Mouse (Mus musculus) left cerebral cortex, adult 8-10 months (tissue): ENCODE measurements around the gene Lin28b. TPM values are rescaled to one million over a fixed set of nuclear protein-coding genes. Genes with fewer than 3 reads are reported as not detected.

Experiments
- DNase-seq, 2 experiments: peaks; one replicate each; pipeline ENCODE4 v3.0.0; 2022; ENCODE audit warnings: low spot score in 2 of 2
- total RNA-seq, 4 experiments: library from RNA; stranded (reverse); gene quantifications; 2 replicates each; pipeline ENCODE4 v1.2.4; 2022

Gene Lin28b
- total RNA-seq = 1 to 10 TPM; 5.8 to 7.8 (median 6.3) TPM

DNA sequence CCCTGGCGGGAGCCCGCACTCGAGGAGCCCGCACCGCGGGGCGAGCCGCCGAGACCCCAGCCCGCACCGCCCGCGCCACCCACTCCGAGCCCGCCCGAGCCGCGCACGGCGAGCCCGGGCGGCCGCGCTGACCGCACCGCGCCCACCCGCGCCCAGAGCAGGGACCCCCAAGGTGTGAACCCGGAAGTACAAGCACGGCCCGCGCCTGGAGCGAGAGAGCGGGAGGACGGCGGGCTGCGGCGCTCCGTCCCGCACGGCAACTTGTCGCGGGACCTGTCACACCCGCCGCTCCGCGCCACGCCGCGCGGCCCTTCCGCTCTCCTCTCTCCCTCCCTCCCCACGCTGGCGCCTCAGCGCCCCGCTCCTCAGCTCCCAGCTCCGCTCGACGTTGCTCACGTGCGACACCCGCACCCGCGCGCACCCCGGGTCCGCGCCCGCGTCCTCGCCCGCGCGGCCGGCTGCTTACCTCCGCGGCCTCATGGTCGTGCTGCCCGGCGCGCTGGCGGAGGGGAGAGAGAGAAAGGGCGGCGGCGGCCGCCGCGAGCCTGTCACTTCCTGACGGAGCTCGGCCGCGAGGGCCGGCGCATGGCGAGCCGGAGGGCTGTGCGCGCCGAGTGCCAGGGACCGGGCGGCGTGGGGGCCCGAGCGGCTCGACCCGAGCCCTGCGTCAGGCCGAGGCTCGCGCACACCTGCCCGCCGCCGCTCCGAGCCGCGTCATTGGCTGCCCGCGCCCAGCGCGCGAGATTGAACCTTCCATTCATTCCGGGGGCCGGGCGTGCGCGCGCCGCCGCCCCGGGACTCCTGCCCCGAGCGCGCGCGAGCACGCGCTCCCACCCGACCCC is at the start of gene Lin28b:
Lin28b (minus strand) TSS at position 635 of the 842 bp plus-strand sequence.
- DNase-seq = peak; percentile 59 to 64

DNA sequence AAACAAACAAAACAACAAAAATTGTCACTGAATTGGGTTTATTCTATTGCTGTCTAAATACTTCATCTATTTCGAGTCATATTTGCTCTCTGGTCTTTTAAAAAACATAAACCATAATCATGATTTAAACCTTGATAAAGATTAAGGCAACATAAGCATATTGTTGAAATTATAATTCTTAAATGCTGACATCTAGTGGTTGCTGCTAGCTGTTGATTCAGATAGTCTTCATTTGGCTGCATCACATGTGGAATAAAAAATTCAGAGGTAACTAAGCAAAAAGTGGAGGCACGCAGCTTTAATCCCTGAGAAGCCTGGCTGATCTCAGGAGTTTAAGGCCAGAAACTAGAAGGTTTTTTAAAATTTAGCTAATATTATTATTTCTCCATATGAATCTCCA is 25.6 kb upstream of the Lin28b start:
- no peak for DNase-seq

DNA sequence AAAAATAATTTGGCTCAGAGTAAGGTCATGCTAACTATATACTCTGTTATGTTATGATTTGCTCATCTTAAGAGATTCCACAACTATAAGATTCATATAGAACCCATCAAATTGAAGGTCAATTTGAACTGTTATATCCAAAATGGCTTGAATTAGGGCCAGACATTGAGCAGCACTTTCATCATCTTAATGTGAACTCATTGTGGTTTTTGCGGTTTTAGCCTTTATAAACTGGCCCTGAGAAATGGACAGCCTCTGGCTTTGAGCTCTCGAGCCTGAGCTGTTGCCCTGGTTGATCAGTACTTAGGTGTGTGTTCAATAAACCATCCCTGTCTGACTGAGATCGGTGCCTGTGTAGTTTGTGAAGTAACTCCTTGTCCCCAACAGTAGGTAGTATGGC is 24.5 kb upstream of the Lin28b start:
- no peak for DNase-seq

DNA sequence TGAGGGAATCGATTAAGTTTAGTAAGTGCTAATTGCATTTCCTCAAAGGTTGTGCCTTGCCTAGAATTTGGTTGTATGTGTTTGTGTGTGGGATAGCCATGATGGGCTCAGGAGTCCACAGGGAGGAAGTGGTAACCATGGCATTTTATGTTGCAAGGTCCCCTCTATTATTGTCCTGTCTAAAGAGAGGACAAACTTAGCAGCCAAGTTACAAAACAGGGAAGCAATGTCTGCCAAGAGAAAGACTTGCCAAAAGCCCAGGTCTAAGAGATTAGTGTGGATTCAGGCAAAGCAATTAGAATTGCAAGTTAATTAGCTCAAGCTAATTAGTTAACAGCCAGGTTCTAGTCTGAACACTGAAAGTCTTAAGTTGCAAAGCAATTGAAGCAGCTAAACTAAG is 14.1 kb upstream of the Lin28b start:
- no peak for DNase-seq

DNA sequence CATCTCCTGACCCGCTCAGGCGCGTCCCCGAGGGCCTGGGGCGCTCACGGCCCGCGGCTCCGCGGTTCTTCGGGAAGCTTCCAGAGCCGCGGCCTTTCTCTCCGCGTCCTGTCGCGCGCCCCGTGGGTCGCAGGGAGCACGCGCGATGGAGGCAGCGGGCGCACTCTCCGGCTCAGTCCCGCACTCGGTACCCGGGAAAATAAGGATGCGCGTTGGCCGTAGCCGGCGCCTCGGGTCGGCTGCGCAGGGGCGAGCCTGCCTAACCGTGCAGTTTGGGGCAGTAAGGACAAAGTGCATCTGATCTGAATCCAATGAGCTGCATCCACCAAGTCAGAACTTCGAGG is 380 bp upstream of the Lin28b start:
- DNase-seq = no peak

DNA sequence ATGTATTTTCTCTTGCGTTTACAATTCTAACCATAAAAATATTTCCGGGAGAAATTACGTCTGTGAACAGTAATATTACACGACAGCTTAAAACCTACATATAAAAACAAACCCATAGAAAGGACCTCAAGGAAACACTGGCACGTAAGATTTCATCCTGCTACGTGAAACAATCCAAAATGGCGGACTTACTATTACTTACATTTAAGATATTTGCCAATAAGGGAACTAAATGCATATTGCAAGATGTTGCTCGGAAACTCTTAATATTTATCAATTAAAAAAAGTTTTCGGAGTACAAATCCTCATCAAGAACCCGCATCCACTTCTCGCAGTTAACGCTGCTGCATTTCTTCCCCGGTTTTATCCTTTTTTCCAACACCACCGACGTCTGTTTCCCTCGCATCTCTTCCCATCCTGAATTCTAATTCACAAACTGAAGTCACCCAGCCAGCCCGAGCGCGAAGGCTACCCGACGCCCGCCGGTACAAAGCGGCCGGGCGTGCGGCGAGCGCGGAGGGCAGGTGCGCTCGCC is 902 bp downstream of the Lin28b start:
- DNase-seq = peak; percentile 10 to 21

DNA sequence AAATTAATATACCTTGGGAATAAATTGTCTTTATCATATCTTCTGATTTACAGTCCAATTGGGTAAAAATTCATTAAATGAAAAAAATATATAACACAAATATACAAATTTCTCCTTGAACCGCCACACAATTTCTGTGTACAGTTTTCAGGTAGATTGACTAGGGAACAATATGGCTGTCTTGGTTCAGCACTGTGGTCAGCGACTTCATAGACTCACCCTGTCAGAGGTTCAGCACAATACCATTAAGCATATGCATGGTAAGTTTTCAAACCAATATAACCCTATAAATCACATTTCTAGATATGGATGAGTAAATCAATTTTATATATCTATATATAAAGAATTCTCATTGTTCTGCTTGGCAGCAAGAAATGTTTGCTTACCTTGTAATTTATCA is 3.0 kb downstream of the Lin28b start:
- DNase-seq = no peak

DNA sequence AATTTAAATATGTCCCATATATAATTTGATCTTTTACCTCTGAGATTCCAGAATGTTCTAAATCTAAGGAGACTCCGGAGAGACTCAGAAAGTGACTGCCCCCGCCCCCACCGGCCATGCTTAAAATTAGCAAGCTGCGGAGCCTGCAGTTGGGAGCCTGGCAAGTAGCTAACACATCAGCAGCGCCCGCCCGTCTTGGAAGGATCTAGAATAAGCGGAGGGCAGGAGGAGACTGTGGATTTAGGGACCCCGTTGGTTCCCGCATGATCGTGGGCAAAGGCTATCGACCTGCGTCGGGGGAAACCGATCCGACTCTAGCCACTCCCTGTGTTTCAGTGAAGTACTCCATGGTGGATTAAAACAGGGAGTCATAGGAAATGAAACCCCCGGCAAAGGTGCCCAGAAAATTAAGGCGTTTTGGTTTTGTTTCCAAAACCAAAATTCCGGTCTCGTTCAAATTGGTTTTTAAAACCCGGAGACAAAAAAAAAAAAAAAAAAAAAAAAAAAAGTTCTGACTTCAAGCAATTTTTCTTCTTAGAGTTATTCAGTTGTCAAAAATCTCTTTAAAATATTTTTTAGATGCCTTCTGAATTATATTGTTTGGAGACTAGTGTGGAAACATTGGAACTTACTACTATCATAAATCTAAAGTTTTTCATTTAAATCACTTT is 12.4 kb downstream of the Lin28b start:
- DNase-seq = no peak

DNA sequence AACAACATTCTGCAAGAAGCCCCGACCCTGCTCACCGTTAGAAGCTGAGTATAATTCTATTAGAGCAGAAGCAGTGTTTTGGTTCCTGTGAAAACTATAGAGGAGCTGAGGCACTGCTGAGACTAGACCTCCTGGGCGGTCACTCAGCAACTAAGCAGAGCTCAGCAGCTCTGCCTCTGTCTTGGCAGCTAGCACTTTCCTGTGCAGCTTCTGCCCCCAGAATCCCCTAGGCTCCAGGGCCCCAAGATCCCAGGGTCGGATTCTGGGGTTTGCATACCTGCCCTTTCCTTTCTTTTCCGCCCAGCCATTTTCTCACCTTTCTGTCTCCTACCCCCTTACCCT is 13.1 kb downstream of the Lin28b start:
- DNase-seq = no peak

DNA sequence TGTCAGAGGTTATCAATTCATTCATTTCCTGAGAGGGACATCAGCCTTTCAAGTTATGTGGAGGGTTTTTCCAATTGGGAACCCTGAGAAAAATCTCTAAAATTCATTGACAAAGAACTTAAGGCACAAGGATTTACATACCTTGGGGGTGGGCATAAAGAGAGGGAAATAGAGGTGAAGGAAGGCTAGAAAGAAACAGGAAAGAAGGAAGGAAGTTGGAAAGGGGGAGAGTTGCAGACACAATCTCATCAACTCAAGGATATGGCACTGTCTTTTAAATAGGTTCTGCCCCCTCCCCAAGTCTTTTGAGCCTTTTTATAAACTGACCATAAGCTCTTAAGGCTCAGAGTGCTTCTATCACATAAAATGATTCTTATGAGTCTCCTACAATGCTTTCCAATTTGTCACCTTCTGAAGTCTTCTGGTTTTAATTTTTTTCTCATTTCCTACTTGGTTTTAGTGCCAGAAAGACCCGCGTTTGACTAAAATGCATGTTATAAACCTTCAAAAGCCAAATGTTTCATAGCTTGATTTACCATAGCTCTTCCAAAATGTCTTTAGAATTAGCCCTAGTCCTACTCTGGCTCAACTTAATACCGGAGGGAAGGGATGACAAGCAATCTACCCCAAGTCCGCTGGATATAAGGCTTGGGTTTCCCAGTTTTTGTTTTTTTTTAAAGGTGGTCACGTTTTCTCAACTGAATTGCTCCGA is 13.6 kb downstream of the Lin28b start:
- DNase-seq = no peak

DNA sequence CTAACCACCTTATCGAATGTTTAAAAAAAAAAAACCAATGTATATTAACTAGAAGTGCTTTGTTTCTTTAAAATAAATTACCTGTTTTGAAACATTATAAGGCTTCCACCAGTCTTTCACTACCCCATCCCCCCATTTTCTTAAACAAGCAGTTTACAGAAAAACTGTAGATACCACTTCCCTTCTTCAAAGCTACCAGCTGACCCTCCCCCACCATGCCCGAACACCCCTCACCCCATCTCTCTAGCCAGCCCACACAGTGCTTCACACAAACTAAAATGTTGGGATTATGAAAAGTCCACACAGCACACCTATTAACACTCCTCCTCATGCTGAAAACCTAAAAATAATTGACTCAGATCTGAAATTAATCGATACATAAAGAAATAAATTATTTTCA is 14.9 kb downstream of the Lin28b start:
- no peak for DNase-seq

DNA sequence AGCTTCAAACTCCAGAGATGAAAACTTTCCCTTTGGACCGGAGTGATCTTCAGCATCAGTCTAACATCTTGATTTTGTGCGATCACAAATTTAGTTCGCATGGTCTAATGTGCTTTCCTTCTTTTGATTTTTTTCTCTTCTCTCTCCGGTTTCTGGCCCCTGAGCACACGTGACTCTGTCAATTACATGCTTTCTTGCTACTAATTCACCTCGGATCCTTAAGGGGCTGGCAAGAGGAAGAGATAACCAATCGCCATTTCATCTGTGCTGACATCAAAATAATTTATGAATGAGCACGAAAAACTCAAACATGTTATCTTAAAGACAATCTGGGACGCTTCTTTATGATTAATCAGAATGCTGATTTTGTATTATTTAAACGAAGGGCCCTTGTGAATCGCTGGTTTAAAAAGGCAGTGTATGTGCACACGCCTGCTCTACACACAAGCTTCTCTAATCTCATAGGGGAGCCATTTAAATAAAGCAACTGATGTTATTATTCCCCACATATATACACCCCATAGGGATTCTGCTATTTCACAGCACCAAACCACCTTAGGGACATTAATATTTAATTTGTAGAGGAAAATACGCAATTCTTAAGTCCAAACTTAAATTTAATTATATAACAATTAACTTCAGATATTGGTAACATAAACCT is 16.0 kb downstream of the Lin28b start:
- DNase-seq = no peak

DNA sequence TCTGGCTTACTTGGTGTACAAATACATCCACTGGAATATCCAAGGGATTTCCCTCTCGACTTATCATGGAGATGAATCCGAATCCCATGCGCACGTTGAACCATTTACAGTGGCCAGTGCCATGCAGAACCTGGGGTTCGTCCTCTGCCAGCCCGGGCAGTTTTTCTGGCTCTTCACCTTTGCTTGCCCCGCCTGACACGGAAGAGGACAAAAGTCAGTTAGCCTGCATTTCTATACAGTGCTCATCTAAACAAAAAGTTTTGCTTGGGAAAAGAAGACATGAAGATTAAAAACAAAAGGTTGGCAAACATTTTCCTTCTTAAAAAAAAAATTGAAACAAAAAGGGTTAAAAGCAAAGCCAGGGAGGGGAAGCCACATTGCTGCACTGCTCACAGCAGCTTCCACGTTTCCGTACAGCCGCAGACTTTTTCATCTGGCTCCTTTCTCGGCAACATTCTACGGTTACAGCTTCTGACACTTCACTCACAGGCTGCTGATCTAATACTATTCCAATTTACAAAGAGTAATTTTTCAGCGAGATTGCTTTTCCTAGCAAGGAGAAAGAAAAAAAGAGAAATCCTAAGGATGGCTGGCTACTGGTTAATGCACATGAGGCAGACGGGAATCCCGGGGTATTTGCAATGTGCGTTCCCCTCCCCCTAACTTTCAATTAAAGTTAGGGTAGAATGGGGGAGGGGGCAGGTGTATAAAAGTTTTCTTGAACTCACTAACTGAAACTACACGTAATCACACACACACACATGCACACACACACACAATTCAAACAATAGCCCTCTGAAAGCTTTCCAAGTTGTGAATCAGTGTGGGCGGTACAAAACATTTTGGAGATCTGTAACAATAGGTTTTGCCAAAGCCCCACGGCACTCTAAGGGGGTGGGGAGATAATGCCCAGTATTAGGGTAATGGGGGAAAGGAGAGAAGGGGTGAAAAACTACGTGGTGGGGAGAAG is 16.9 kb downstream of the Lin28b start:
- DNase-seq = no peak

DNA sequence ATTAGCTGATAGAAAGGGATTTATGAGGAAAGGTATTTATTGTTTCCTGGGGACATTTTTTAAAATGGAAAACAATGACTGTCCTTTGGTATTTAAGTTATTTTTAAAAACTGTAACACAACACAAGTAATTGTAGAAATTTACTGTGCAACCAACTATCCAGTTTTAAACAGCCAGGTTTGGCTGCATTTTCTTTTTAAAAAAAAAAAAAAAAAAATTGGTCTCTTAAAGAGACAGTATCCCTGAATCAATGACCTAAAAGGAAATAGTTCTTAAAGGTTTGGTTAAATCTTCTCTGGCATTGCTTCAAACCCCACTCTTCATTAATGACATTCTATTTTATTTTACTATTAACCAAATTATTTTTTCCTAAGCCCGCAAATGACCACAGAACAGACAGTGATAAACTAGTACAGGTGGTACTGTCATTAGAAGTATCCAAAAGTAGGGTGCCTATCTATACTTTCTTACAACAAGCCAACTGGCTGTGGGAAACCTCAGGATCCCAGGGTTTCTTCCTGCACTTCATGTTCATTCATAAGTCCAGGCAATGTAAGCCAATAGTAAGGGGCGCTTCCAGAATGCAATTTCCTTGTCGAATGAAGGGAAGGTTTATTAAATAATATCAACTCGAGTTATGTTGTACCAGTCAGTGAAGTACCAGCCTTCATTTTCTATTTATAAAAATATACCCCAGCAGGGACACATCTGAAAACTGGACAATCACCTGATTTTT is 17.8 kb downstream of the Lin28b start:
- DNase-seq = no peak

DNA sequence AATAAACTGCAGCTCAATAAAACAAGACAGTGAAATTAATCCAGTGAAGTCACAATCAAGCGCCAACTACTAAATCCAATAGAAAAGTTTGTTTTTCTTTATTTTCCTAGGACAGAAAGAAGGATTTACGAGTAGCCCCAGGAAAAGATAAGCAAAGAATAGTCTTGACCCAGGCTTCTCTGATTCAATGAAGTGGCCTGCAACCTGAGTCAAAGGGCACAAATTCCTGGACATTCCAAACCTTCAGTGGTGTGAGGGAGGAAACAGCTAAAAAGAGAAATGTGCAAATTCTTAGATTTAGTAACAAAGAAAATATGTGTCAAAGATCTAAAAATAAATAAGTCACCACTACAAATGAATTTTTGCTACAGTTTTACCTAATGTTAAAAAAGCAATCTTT is 27.6 kb downstream of the Lin28b start:
- no peak for DNase-seq

DNA sequence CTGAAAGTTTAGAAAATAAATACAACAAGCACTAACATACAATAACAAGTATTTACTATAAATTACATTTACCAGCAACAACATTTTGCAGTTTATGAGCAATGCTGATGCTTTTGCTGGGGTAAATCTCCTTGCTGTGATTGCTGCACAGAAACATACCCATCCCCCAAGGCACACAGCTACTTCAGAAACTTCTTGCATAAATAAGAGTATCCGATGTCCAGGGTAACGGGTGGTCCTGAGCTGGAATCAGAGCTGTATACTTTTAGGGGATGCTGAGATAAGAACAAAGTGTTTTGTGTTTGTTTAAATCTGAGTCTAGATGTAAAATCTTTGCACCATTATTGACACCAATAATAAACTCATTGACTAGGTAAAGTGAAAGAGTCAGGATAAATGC is 28.1 kb downstream of the Lin28b start:
- DNase-seq = no peak

DNA sequence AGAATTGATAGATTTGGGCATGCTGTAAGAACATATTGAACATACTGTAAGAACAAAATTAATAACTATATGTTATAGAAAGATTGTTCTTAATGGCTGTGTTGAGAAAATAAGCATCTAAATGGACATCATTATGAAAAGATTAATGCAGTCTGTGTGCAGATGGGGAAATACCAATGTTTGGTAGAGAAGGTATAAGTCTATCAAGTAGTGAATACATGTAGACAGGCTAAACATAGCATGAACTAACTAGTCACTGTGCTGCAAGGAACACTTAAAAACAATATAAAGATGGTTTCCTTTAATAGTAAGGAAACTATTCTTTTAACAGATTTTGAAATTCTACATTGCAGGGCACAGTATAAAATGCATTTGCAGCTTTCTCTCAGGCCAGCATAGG is 39.6 kb downstream of the Lin28b start:
- DNase-seq = no peak

DNA sequence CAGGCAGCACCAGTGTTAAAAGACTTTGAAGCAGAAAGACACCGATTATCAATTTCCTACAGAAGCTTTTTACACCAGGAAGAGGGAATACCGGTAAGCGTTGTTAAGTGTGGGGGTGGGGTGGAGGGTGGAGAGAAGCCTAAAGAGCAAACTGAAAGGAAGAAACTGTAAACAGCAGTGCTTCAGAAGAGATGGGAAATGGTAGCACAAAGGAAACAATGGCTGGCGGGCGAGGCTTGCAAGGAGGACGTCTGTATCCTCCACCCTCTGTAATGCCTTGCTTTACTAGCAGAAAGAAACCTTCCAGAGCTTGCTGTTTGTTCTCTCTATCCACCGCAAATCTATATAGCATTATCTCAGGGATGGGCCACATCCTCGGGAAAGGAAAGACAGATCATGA is 40.0 kb downstream of the Lin28b start:
- no peak for DNase-seq

DNA sequence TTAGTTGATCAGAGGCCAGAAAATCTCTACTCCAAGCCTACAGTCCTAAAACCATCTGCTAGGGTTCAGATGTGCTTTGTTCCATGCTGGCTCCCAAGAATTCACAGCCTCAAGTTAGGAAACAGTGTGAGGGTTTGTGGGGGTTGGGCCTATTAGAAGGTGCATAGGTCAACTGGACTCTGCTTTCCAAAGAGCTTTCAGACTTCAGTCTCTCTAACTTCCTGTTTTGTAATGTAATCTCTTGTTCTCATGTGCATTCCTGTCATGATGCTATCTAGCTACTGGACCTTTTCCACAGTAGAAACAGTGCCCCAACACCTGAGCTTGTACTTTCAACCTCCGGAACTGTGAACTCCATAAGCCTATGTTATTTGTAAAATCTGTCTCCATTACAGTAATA is 63.8 kb downstream of the Lin28b start:
- DNase-seq = no peak

DNA sequence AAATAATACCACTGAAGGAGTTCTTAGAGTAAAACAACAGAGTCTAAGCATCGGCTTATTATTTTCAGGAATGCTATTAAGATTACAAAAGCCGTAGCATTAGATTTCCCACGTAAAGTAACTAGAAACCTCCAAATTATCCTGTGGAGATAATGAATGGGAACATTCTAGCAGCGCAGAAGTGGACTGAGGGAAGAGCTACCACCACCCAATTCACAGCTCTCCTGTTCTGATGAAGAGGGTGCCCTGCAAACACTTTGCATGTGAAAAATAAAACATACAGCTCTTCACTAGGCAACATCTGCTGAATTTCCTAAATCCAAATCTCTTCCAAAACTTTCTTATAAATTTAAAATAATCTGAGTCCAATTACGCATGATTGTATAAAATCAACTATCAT is 74.1 kb downstream of the Lin28b start:
- no peak for DNase-seq
